ENCODE assay signal across 8 mouse cellular contexts in genomic region chr11:120314721-120315415, GRCm38 (mm10). TPM values are rescaled to one million over a fixed set of nuclear protein-coding genes. Genes with fewer than 3 reads are reported as not detected.
DNase-seq lines count a peak whose midpoint lies in the region; ATAC-seq and TF ChIP-seq lines count a peak whose summit lies in the region.

No protein-coding gene starts in this region.

- H3K4me3 ChIP-seq in cerebellum, adult 2 months (replicated peaks; ENCODE audit: insufficient read depth, low read depth, low read length) = peak overlapping the region; percentile 38
- no peak overlapping the region for H3K4me3 ChIP-seq in lung, embryonic 16.5 days (ENCODE audit: low read length)
- peak overlapping the region; percentile 54; the same call in 1 of the 2 replicates for H3K4me3 ChIP-seq in limb, embryonic 13.5 days
- no peak overlapping the region for H3K4me3 ChIP-seq in stomach, embryonic 14.5 days (ENCODE audit: low read depth, low read length)

- H3K4me2 ChIP-seq in lung, embryonic 16.5 days (ENCODE audit: low read depth, low read length) = peak overlapping the region; percentile 98; the same call in 1 of the 2 replicates
- H3K4me2 ChIP-seq in limb, embryonic 13.5 days (replicated peaks) = peak overlapping the region; percentile 94
- H3K4me2 ChIP-seq in stomach, embryonic 14.5 days (replicated peaks; ENCODE audit: low read depth, low read length) = peak overlapping the region; percentile 95

- no peak for TF ChIP-seq POLR2A in cerebellum, adult 2 months (IDR thresholded peaks at IDR 0.05; ENCODE audit: borderline replicate concordance, insufficient read depth, low read length)

- H3K9me3 ChIP-seq in lung, embryonic 16.5 days (ENCODE audit: control insufficient read depth, low read length) = no peaks in the 10 kb centered on the region
- no peaks in the 10 kb centered on the region for H3K9me3 ChIP-seq in limb, embryonic 13.5 days
- H3K9me3 ChIP-seq in stomach, embryonic 14.5 days (ENCODE audit: control insufficient read depth, low read depth, low read length) = no peaks in the 10 kb centered on the region

- ATAC-seq in lung, embryonic 16.5 days (ENCODE audit: low read depth) = no peak
- ATAC-seq in limb, embryonic 13.5 days (ENCODE audit: low FRiP score, low read depth) = no peak
- no peak for ATAC-seq in stomach, embryonic 14.5 days (ENCODE audit: insufficient number of reproducible peaks, insufficient read depth, low FRiP score, low read depth)
- ATAC-seq in inflammation-experienced regulatory T-cells, adult 6 months = no peak

- peak overlapping the region; percentile 95 for H3K27ac ChIP-seq in cerebellum, adult 2 months (ENCODE audit: insufficient read depth, low read length)
- H3K27ac ChIP-seq in lung, embryonic 16.5 days (ENCODE audit: low read length) = peak overlapping the region; percentile 100
- H3K27ac ChIP-seq in limb, embryonic 13.5 days = peak overlapping the region; percentile 99; the same call in 1 of the 2 replicates
- H3K27ac ChIP-seq in stomach, embryonic 14.5 days (ENCODE audit: low read length) = peak overlapping the region; percentile 99; the same call in 1 of the 2 replicates

- no peak for DNase-seq in cerebellum, adult 2 months
- no peak for DNase-seq in cerebellum, adult 11 months
- DNase-seq in lung, postnatal 25 days (ENCODE audit: low spot score) = no peak
- no peak for DNase-seq in layer of hippocampus, postnatal 25 days (ENCODE audit: extremely low spot score in 1 of 2, low spot score in 1 of 2)

- TF ChIP-seq CTCF in cerebellum, adult 2 months (IDR thresholded peaks at IDR 0.05; ENCODE audit: borderline replicate concordance, insufficient read depth, low read depth, low read length) = no peak

- no peak overlapping the region; the same call in none of the 2 replicates for H3K9ac ChIP-seq in lung, embryonic 16.5 days (ENCODE audit: low read length)
- 0 out of 2 replicates have a peak overlapping the region, but pooled peaks have one; percentile 83 for H3K9ac ChIP-seq in limb, embryonic 13.5 days
- no peak overlapping the region for H3K9ac ChIP-seq in stomach, embryonic 14.5 days (replicated peaks; ENCODE audit: low read depth, low read length)

- 34% methylated on average over 16 of the region's 16 CpGs for WGBS in cerebellum, adult 2 months
- 45% methylated on average over 16 of the region's 16 CpGs for WGBS in lung, embryonic 16.5 days
- 46% methylated on average over 16 of the region's 16 CpGs for WGBS in limb, embryonic 13.5 days
- 42% methylated on average over 16 of the region's 16 CpGs for WGBS in stomach, embryonic 14.5 days

- H3K4me1 ChIP-seq in cerebellum, adult 2 months (ENCODE audit: control insufficient read depth, insufficient read depth, low read length) = peaks cover 13% of the 10 kb centered on the region; the same call in 1 of the 2 replicates
- H3K4me1 ChIP-seq in lung, embryonic 16.5 days (replicated peaks; ENCODE audit: control insufficient read depth, insufficient read depth, low read length) = peaks cover 42% of the 10 kb centered on the region
- peaks cover 36% of the 10 kb centered on the region for H3K4me1 ChIP-seq in limb, embryonic 13.5 days
- peaks cover 25% of the 10 kb centered on the region for H3K4me1 ChIP-seq in stomach, embryonic 14.5 days (ENCODE audit: control insufficient read depth, insufficient read depth, low read length)

- no peaks in the 10 kb centered on the region for H3K36me3 ChIP-seq in lung, embryonic 16.5 days (ENCODE audit: control insufficient read depth, insufficient read depth, low read length)
- no peaks in the 10 kb centered on the region for H3K36me3 ChIP-seq in limb, embryonic 13.5 days
- no peaks in the 10 kb centered on the region for H3K36me3 ChIP-seq in stomach, embryonic 14.5 days (ENCODE audit: control insufficient read depth, insufficient read depth, low read length)

- no peaks in the 10 kb centered on the region for H3K27me3 ChIP-seq in cerebellum, adult 2 months (ENCODE audit: control insufficient read depth, insufficient read depth, low read length)
- H3K27me3 ChIP-seq in lung, embryonic 16.5 days (ENCODE audit: control insufficient read depth, insufficient read depth, low read depth, low read length) = no peaks in the 10 kb centered on the region
- no peaks in the 10 kb centered on the region for H3K27me3 ChIP-seq in limb, embryonic 13.5 days
- no peaks in the 10 kb centered on the region for H3K27me3 ChIP-seq in stomach, embryonic 14.5 days (ENCODE audit: control insufficient read depth, insufficient read depth, low read length)

RNA-seq across cellular contexts. Expression of gene Actg1, which starts 33.5 kb away (rescaled TPM):
- polyA plus RNA-seq in cerebellum, adult 2 months (2012; rRNA removed) = 834 and 845 TPM in 2 replicates
- polyA plus RNA-seq in lung, embryonic 16.5 days (2015; fragmentation: Nextera tagmentation; extraction: Ambion mirVana) = 2,589 and 2,717 TPM in 2 replicates
- 2,628 and 2,724 TPM in 2 replicates for polyA plus RNA-seq in limb, embryonic 13.5 days (2015; fragmentation: Nextera tagmentation; extraction: Ambion mirVana)
- 2,902 and 3,014 TPM in 2 replicates for polyA plus RNA-seq in stomach, embryonic 14.5 days (2014; fragmentation: Nextera tagmentation; extraction: Ambion mirVana)
- polyA plus RNA-seq in inflammation-experienced regulatory T-cells, adult 6 months (2017; shearing (Covaris generic)) = 1,000 to 10,000 TPM; 2,239 to 4,634 (median 2,897) TPM
- total RNA-seq in layer of hippocampus, postnatal 25 days (2021) = 1,000 to 10,000 TPM; 1,451 to 1,562 TPM

RNA-seq across cellular contexts. Expression of gene Fscn2, which starts 46.5 kb away (rescaled TPM):
- polyA plus RNA-seq in cerebellum, adult 2 months (2012; rRNA removed) = 0.29 TPM in 1 of 2 replicates, not detected in the other
- 0.64 and 0.83 TPM in 2 replicates for polyA plus RNA-seq in lung, embryonic 16.5 days (2015; fragmentation: Nextera tagmentation; extraction: Ambion mirVana)
- polyA plus RNA-seq in limb, embryonic 13.5 days (2015; fragmentation: Nextera tagmentation; extraction: Ambion mirVana) = 0.52 and 0.61 TPM in 2 replicates
- 0.30 and 0.59 TPM in 2 replicates for polyA plus RNA-seq in stomach, embryonic 14.5 days (2014; fragmentation: Nextera tagmentation; extraction: Ambion mirVana)
- under 1 TPM in 1 of 3 experiments, not detected in 2; 0.98 TPM for polyA plus RNA-seq in inflammation-experienced regulatory T-cells, adult 6 months (2017; shearing (Covaris generic))
- total RNA-seq in layer of hippocampus, postnatal 25 days (2021) = under 1 TPM in 1 of 2 experiments, not detected in 1; 0.89 TPM

Comparison
In these comparisons a context has a peak if more than half of its experiments do, and no peak if none do; other contexts are left out.
1. H3K4me3 ChIP-seq: peak in cerebellum, adult 2 months (single experiment) and limb, embryonic 13.5 days (single experiment); none in lung, embryonic 16.5 days (single experiment) and stomach, embryonic 14.5 days (single experiment).
2. Peak in every context shown above with its lines, with median percentiles within 50 percentile points of each other: H3K27ac ChIP-seq and H3K4me2 ChIP-seq.